19 mouse cellular contexts compared by ENCODE assay signal in the genomic region with DNA sequence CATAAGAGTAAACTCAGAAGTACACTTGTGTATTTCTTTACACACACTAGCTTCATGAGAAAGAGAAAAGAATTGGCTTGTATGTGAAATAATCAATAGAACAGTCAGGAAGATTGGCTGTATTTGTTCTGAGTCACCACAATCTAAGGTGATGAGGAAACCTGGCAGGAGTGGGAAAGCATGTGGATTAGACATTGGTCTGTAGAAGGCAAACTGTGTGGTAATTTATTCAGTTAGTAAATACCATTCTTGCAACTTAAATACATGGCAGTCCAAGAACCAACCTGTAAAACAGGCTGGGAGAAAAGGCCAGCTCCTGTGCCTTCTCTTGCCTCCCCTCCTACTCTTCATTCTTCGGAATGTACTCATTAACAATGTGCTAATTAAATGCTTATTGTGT. TPM values are rescaled to one million over a fixed set of nuclear protein-coding genes. Genes with fewer than 3 reads are reported as not detected.
DNase-seq lines count a peak whose midpoint lies in the region; ATAC-seq and TF ChIP-seq lines count a peak whose summit lies in the region.
"Had no signal": no experiment of that assay in that cellular context is flagged by ENCODE, and none has a peak within 500 bp of the region (broad histone marks: within the 10 kb centered on the region; RNA-seq: fewer than 3 reads in every experiment).

No protein-coding gene starts in this region.

- H3K9me3 ChIP-seq in heart, embryonic 12.5 days (replicated peaks), result no peaks in the 10 kb centered on the region
- H3K9me3 ChIP-seq in liver, postnatal 0 days (ENCODE audit: low read length), result no peaks in the 10 kb centered on the region
- H3K9me3 ChIP-seq: embryonic facial prominence, embryonic 10.5 days; embryonic facial prominence, embryonic 12.5 days; forebrain, embryonic 10.5 days; forebrain, embryonic 12.5 days; G1E had no signal

- H3K36me3 ChIP-seq in heart, embryonic 12.5 days, result no peaks in the 10 kb centered on the region
- H3K36me3 ChIP-seq in liver, postnatal 0 days (replicated peaks; ENCODE audit: insufficient read depth, low read length), result no peaks in the 10 kb centered on the region
- H3K36me3 ChIP-seq: embryonic facial prominence, embryonic 10.5 days; embryonic facial prominence, embryonic 12.5 days; forebrain, embryonic 10.5 days; forebrain, embryonic 12.5 days; G1E had no signal

- DNase-seq in heart, adult 11 months, result peak; percentile 22
- no peak for DNase-seq in liver, postnatal 0 days
- DNase-seq in liver, result no peak
- peak; percentile 81 for DNase-seq in gonadal fat pad, adult 2 months (ENCODE audit: low read depth)
- no peak for DNase-seq in lung, postnatal 25 days (ENCODE audit: low spot score)
- DNase-seq: adrenal gland, adult 8-10 months; B cell, adult 2 months had no signal

- TF ChIP-seq CTCF in liver, postnatal 0 days (IDR thresholded peaks at IDR 0.05; ENCODE audit: low read depth), result no peak

- H3K27me3 ChIP-seq in heart, embryonic 12.5 days (replicated peaks), result no peaks in the 10 kb centered on the region
- H3K27me3 ChIP-seq in liver, postnatal 0 days (ENCODE audit: insufficient read depth, low read length), result no peaks in the 10 kb centered on the region
- H3K27me3 ChIP-seq: CH12.LX; embryonic facial prominence, embryonic 12.5 days; forebrain, embryonic 12.5 days had no signal

- no peaks in the 10 kb centered on the region for H3K4me1 ChIP-seq in heart, embryonic 12.5 days (replicated peaks)
- H3K4me1 ChIP-seq in liver, postnatal 0 days (ENCODE audit: insufficient read depth), result 0 out of 2 replicates have a peak, but pooled peaks cover 2% of the 10 kb centered on the region
- H3K4me1 ChIP-seq: embryonic facial prominence, embryonic 10.5 days; embryonic facial prominence, embryonic 12.5 days; forebrain, embryonic 10.5 days; forebrain, embryonic 12.5 days had no signal

- H3K4me2 ChIP-seq in heart, embryonic 12.5 days, result no peak overlapping the region
- no peak overlapping the region for H3K4me2 ChIP-seq in liver, postnatal 0 days (ENCODE audit: low read depth, low read length)
- H3K4me2 ChIP-seq: embryonic facial prominence, embryonic 12.5 days; forebrain, embryonic 12.5 days had no signal

- no peak overlapping the region for H3K9ac ChIP-seq in heart, embryonic 12.5 days
- no peak overlapping the region for H3K9ac ChIP-seq in liver, postnatal 0 days (replicated peaks)
- H3K9ac ChIP-seq: embryonic facial prominence, embryonic 12.5 days; forebrain, embryonic 12.5 days had no signal

- 73% methylated on average over 1 of the region's 1 CpGs for WGBS in heart, embryonic 12.5 days
- 72% methylated on average over 1 of the region's 1 CpGs for WGBS in liver, postnatal 0 days (ENCODE audit: insufficient replicate concordance)

- H3K27ac ChIP-seq in heart, embryonic 12.5 days (ENCODE audit: poor library complexity, severe bottlenecking), result no peak overlapping the region
- peak overlapping the region; percentile 12; the same call in 1 of the 2 replicates for H3K27ac ChIP-seq in liver, postnatal 0 days (ENCODE audit: low read depth)
- H3K27ac ChIP-seq: embryonic facial prominence, embryonic 10.5 days; embryonic facial prominence, embryonic 12.5 days; forebrain, embryonic 10.5 days; forebrain, embryonic 12.5 days had no signal

- TF ChIP-seq EP300 in liver, postnatal 0 days (IDR thresholded peaks at IDR 0.05; ENCODE audit: low read depth), result no peak

- H3K4me3 ChIP-seq in heart, embryonic 12.5 days, result no peak overlapping the region
- H3K4me3 ChIP-seq in liver, postnatal 0 days (ENCODE audit: low read depth, low read length), result no peak overlapping the region
- H3K4me3 ChIP-seq: embryonic facial prominence, embryonic 10.5 days; embryonic facial prominence, embryonic 12.5 days; forebrain, embryonic 10.5 days; forebrain, embryonic 12.5 days had no signal

- ATAC-seq in heart, embryonic 12.5 days (ENCODE audit: insufficient number of reproducible peaks, low FRiP score), result no peak
- ATAC-seq in liver, postnatal 0 days, result peak; percentile 88
- ATAC-seq: activated CD4-positive, CD25-positive, alpha-beta regulatory T cell, adult 4 months; CD4-positive, CD25-positive, alpha-beta regulatory T cell, adult 4 months; forebrain, embryonic 14.5 days; forebrain, embryonic 16.5 days; Patski had no signal

RNA-seq across cellular contexts. Expression of a gene that starts 25.6 kb away (rescaled TPM):
- polyA plus RNA-seq in heart, embryonic 12.5 days (2016; fragmentation: Nextera tagmentation; extraction: Ambion mirVana), result 1.6 and 1.8 TPM in 2 replicates
- polyA plus RNA-seq in liver, postnatal 0 days (2015; fragmentation: Nextera tagmentation; extraction: Ambion mirVana), result 0.11 and 0.12 TPM in 2 replicates
- 2.9 and 3.3 TPM in 2 replicates for polyA plus RNA-seq in gonadal fat pad, adult 2 months (2012; rRNA removed)
- polyA plus RNA-seq: activated CD4-positive, CD25-positive, alpha-beta regulatory T cell, adult 4 months; G1E; Patski had no signal

RNA-seq across cellular contexts. Expression of a gene that starts 58.4 kb away (rescaled TPM):
- 18.4 and 20.1 TPM in 2 replicates for polyA plus RNA-seq in heart, embryonic 12.5 days (2016; fragmentation: Nextera tagmentation; extraction: Ambion mirVana)
- 0.85 and 1.5 TPM in 2 replicates for polyA plus RNA-seq in liver, postnatal 0 days (2015; fragmentation: Nextera tagmentation; extraction: Ambion mirVana)
- 1.4 and 1.9 TPM in 2 replicates for polyA plus RNA-seq in gonadal fat pad, adult 2 months (2012; rRNA removed)
- polyA plus RNA-seq: CD4-positive, CD25-positive, alpha-beta regulatory T cell, adult 4 months; G1E had no signal

Comparison
In these comparisons a context has a peak if more than half of its experiments do, and no peak if none do; other contexts are left out.
1. DNase-seq: peak in heart, adult 11 months (single experiment) and gonadal fat pad, adult 2 months (single experiment); none in liver, postnatal 0 days (single experiment), liver (single experiment) and lung, postnatal 25 days (single experiment).